ENCODE assay signal across 21 mouse cellular contexts in the genomic region with DNA sequence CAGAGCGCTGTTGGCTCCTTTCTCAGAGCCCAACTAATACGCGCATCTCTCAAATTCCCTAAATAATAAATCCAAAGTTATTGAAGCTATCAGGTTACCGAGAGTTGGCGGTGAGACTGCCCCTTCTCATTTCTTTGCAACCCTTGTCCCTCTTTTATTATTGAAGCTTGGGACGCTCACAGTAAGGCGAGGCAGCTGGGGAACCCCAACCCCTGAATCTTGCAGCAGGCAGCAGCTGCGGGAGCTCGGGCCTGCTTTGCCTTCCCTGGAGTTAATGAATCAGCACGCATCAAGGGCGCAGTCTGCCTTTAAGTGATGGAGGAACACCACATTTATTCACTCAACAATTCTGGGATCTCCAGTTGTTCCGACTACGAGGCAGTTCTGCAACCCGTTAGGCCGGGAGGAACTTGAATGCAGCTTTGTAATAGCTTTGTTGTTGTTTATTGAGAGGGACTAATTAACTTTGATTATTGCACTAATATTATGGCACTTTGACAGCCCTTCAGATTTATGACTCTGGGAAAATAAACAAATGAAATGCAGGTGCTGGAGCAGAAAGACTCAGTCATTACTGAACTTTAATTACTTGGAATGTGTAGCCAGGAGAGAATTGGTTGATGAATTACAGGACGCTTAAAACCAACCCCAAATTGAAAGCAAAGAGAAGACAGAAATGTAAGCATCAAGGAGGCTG.
DNase-seq lines count a peak whose midpoint lies in the region; ATAC-seq and TF ChIP-seq lines count a peak whose summit lies in the region.
"Had no signal": no experiment of that assay in that cellular context is flagged by ENCODE, and none has a peak within 500 bp of the region (broad histone marks: within the 10 kb centered on the region; RNA-seq: fewer than 3 reads in every experiment).

No protein-coding gene starts in this region.

- intact Hi-C loops in left cerebral cortex, postnatal 4 days (cut with DNase I) = no loop called here

- no peak for TF ChIP-seq CTCF in brain, embryonic 14.5 days (IDR thresholded peaks at IDR 0.05; ENCODE audit: borderline replicate concordance, extremely low read depth, insufficient read depth, insufficient read length)

- H3K4me1 ChIP-seq in kidney, embryonic 15.5 days = peaks cover 32% of the 10 kb centered on the region
- H3K4me1 ChIP-seq: liver, embryonic 12.5 days; megakaryocyte, embryonic 14.5 days had no signal

- H3K4me2 ChIP-seq in kidney, embryonic 15.5 days = no peak overlapping the region
- H3K4me2 ChIP-seq: embryonic facial prominence, embryonic 13.5 days; heart, embryonic 11.5 days; hindbrain, embryonic 12.5 days; liver, embryonic 12.5 days; stomach, embryonic 15.5 days had no signal

- H3K4me3 ChIP-seq in kidney, embryonic 15.5 days (replicated peaks) = no peak overlapping the region
- H3K4me3 ChIP-seq: embryonic facial prominence, embryonic 13.5 days; gastrocnemius, adult 2 months; hindbrain, embryonic 12.5 days; liver, embryonic 12.5 days; megakaryocyte, embryonic 14.5 days; stomach, embryonic 15.5 days had no signal

- peaks cover 8% of the 10 kb centered on the region for H3K27me3 ChIP-seq in kidney, embryonic 15.5 days
- H3K27me3 ChIP-seq: hindbrain, embryonic 12.5 days; liver, embryonic 12.5 days; megakaryocyte, embryonic 14.5 days; stomach, embryonic 15.5 days had no signal

- 0 out of 2 replicates have a peak overlapping the region, but pooled peaks have one; percentile 3 for H3K27ac ChIP-seq in kidney, embryonic 15.5 days
- H3K27ac ChIP-seq: embryonic facial prominence, embryonic 13.5 days; gastrocnemius, adult 2 months; hindbrain, embryonic 12.5 days; liver, embryonic 12.5 days; stomach, embryonic 15.5 days had no signal

- H3K9ac ChIP-seq in kidney, embryonic 15.5 days = no peak overlapping the region
- H3K9ac ChIP-seq: embryonic facial prominence, embryonic 13.5 days; hindbrain, embryonic 12.5 days; liver, embryonic 12.5 days; stomach, embryonic 15.5 days had no signal

- no peaks in the 10 kb centered on the region for H3K9me3 ChIP-seq in kidney, embryonic 15.5 days (replicated peaks)
- H3K9me3 ChIP-seq: embryonic facial prominence, embryonic 13.5 days; hindbrain, embryonic 12.5 days; liver, embryonic 12.5 days; megakaryocyte, embryonic 14.5 days; stomach, embryonic 15.5 days had no signal

- no peaks in the 10 kb centered on the region for H3K36me3 ChIP-seq in kidney, embryonic 15.5 days
- H3K36me3 ChIP-seq: embryonic facial prominence, embryonic 13.5 days; hindbrain, embryonic 12.5 days; liver, embryonic 12.5 days; stomach, embryonic 15.5 days had no signal

- WGBS in kidney, embryonic 15.5 days = 33% methylated on average over 16 of the region's 16 CpGs

- DNase-seq in kidney, adult 11 months = no peak
- DNase-seq in brain, embryonic 14.5 days (ENCODE audit: low read depth) = peak; percentile 56
- DNase-seq in forelimb bud, embryonic 11.5 days (ENCODE audit: low read depth, low spot score) = peak; percentile 74
- peak; percentile 19 for DNase-seq in mesoderm, embryonic 11.5 days (ENCODE audit: low read depth, low spot score)
- no peak for DNase-seq in left cerebral cortex, postnatal 4 days
- DNase-seq: adrenal gland, adult 8-10 months; cerebellum, adult 9-10 months; gastrocnemius, adult 2 months; heart, postnatal 14 days; layer of hippocampus, postnatal 36 days; lung, adult 2 months; thymus, adult 18-20 months had no signal

- peak; percentile 48; the same call in 1 of the 2 replicates for ATAC-seq in kidney, embryonic 15.5 days (replicated peaks; ENCODE audit: low FRiP score)
- ATAC-seq in CD4-positive, CD25-positive, alpha-beta regulatory T cell, adult 4 months = no peak
- ATAC-seq: inflammation-experienced regulatory T-cells, adult 6 months; liver, embryonic 12.5 days had no signal

- TF ChIP-seq POLR2A in brain, embryonic 14.5 days (IDR thresholded peaks at IDR 0.05; ENCODE audit: borderline replicate concordance, extremely low read depth, insufficient read depth, insufficient read length, poor library complexity, severe bottlenecking) = no peak

Comparison
In these comparisons a context has a peak if more than half of its experiments do, and no peak if none do; other contexts are left out.
1. DNase-seq: peak in brain, embryonic 14.5 days (single experiment), forelimb bud, embryonic 11.5 days (single experiment) and mesoderm, embryonic 11.5 days (single experiment); none in kidney, adult 11 months (single experiment) and left cerebral cortex, postnatal 4 days (single experiment).